Mouse (Mus musculus) olfactory bulb, adult 2 months (tissue): ENCODE results near the gene P2ry6.

Experiments
- CTCF ChIP-seq: fragments of 200-500 bp; IDR thresholded peaks from 2 replicates; pipeline ENCODE4 v1.5.1; 2012; ENCODE audit warnings: low read depth, mild to moderate bottlenecking, low read length, moderate library complexity; ENCODE audit not compliant: insufficient read depth
- POLR2A ChIP-seq: fragments of 200-500 bp; IDR thresholded peaks from 2 replicates; pipeline ENCODE4 v1.6.1; 2012; ENCODE audit warnings: mild to moderate bottlenecking, low read depth, low read length, moderate library complexity; ENCODE audit not compliant: insufficient read depth

- TF ChIP-seq POLR2A (no peak), CTCF (no peak)
Observed at GRCm38 (mm10) chr7:100941169-100941568, 33.3 kb downstream of the P2ry6 start.
